Mouse (Mus musculus) liver, embryonic 16.5 days (tissue): ENCODE data around the gene Pgd. TPM values are rescaled to one million over a fixed set of nuclear protein-coding genes. Genes with fewer than 3 reads are reported as not detected.
"Not testable (repeated sequence)": the region's sequence is repeated elsewhere in the genome, so short reads cannot be mapped to it uniquely, and the experiment has no call there.

Source experiments
- ATAC-seq: fragments of 200-750 bp; cut with Nextera tagmentation; 2 replicates; pipeline ENCODE4 v1.8.0; 2017; ENCODE audit warnings: low read depth, mild to moderate bottlenecking, moderate number of reproducible peaks, moderate library complexity
- H3K27ac ChIP-seq: fragments of 300-500 bp; sonication (generic); 2 replicates; pipeline ENCODE4 v1.5.1; 2014; ENCODE audit warnings: mild to moderate bottlenecking, low read length
- H3K27me3 ChIP-seq: fragments of 300-500 bp; sonication (generic); 2 replicates; pipeline ENCODE4 v1.6.1; 2014; ENCODE audit warnings: low read depth, low read length, mixed read lengths; ENCODE audit not compliant: control insufficient read depth, insufficient read depth
- H3K36me3 ChIP-seq: fragments of 300-500 bp; sonication (generic); 2 replicates; pipeline ENCODE4 v1.6.1; 2014; ENCODE audit warnings: mild to moderate bottlenecking; ENCODE audit not compliant: control insufficient read depth, insufficient read depth
- H3K4me1 ChIP-seq: fragments of 300-500 bp; sonication (generic); 2 replicates; pipeline ENCODE4 v1.6.1; 2014; ENCODE audit warnings: low read depth, low read length, mixed read lengths; ENCODE audit not compliant: control insufficient read depth
- H3K4me2 ChIP-seq: fragments of 300-500 bp; sonication (generic); 2 replicates; pipeline ENCODE4 v1.6.1; 2014; ENCODE audit warnings: low read depth, low read length, mixed read lengths
- H3K4me3 ChIP-seq: fragments of 300-500 bp; sonication (generic); 2 replicates; pipeline ENCODE4 v1.5.1; 2014; ENCODE audit warnings: low read depth, mild to moderate bottlenecking, low read length
- H3K9ac ChIP-seq: fragments of 300-500 bp; sonication (generic); 2 replicates; pipeline ENCODE4 v1.6.1; 2014; ENCODE audit warnings: low read depth, low read length
- H3K9me3 ChIP-seq: fragments of 300-500 bp; sonication (generic); replicated peaks from 2 replicates; pipeline ENCODE4 v1.6.1; 2016; ENCODE audit warnings: low read length; ENCODE audit not compliant: control insufficient read depth
- WGBS: fragments of 180-500 bp; shearing (Covaris S2); extraction: QIAGEN DNeasy Blood & Tissue Kit; methylation state at CpG from one replicate; pipeline ENCODE4 v1.1.7; 2014; ENCODE audit not compliant: insufficient replicate concordance; 5-methylcytosine and 5-hydroxymethylcytosine counted together
- polyA plus RNA-seq: library from polyadenylated mRNA; unstranded; fragments of >200 nt; fragmentation: Nextera tagmentation; extraction: Ambion mirVana; gene quantifications from 2 replicates; pipeline ENCODE4 v1.2.1, GENCODE M21; 2015

The Pgd gene
- polyA plus RNA-seq, 1 experiment from 2014 or later, result 69.6 TPM

DNA sequence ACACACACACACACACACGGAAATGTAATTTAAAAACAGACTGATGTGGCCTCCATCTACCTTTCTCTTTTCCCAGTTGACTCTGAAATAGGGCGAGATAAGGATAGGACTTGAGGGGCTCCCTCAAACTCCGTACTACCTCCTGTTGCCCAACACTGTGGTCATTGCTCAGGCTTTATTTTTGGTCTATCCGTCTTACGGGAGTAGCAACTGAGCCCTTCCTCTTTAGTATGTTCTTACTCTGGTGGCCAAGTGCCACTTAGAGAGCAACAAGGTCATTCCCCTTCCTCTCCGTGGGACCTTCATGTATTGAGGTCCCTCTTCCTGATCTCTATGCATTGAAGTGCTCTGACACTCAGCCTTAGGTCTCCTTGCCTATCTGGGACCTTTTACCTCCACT, 7.1 kb upstream of the Pgd start:
- WGBS, result 37% methylated on average over 6 of the region's 6 CpGs
- Histone ChIP-seq H3K4me2 (no peak overlapping the region), H3K27ac (no peak overlapping the region), H3K4me3 (no peak overlapping the region), H3K4me1 (peaks cover 13% of the 10 kb centered on the region), H3K27me3 (no peaks in the 10 kb centered on the region), H3K9ac (no peak overlapping the region), H3K36me3 (no peaks in the 10 kb centered on the region), H3K9me3 (no peaks in the 10 kb centered on the region)
- ATAC-seq, result no peak

DNA sequence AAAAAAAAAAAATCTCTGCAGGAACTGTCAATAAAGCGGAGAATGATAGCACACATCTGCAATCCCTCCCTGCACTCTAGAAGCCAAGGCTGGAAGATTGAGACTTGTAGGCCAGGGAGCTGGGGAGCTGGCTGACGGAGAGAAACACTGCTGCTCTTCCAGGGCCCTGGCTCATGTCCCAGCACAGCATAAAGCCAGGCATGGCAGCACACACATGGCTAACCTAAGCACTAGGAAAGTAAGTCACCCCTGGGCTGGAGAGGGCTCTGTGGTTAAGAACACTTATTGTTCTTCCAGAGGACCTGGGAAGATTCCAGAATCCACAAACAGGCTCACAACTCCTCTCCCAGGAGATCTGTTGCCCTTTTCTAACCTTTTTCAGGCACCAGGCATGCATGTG, 6.1 kb upstream of the Pgd start:
- ATAC-seq, result no peak
- WGBS, result 68% methylated on average over 2 of the region's 2 CpGs
- Histone ChIP-seq H3K9ac (no peak overlapping the region), H3K27me3 (no peaks in the 10 kb centered on the region), H3K9me3 (no peaks in the 10 kb centered on the region), H3K4me1 (peaks cover 12% of the 10 kb centered on the region), H3K36me3 (no peaks in the 10 kb centered on the region), H3K27ac (peak overlapping the region; percentile 6), H3K4me3 (no peak overlapping the region), H3K4me2 (no peak overlapping the region)

DNA sequence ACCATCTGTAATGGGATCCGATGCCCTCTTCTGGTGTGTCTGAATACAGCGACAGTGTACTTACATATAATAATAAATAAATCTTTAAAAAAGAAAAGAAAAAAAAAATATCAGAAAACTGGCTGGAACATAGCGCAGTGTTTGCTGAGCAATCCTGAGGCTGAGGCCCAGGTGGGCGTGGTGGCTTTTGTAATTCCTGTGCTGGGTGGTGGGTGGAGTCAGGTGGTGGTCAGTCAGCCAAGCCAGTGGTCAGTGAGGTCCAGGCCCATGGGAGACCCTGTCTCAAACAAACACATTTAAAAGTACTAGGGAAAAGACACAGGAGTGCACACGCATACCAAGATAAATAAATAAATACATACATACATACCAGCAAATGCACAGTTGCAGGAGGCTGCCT, 5.5 kb upstream of the Pgd start:
- H3K4me2 ChIP-seq, result no peak overlapping the region
- 68% methylated on average over 5 of the region's 5 CpGs for WGBS
- no peak overlapping the region for H3K9ac ChIP-seq
- no peak for ATAC-seq
- no peak overlapping the region for H3K27ac ChIP-seq
- no peaks in the 10 kb centered on the region for H3K27me3 ChIP-seq
- H3K36me3 ChIP-seq, result no peaks in the 10 kb centered on the region
- no peak overlapping the region for H3K4me3 ChIP-seq
- H3K9me3 ChIP-seq, result no peaks in the 10 kb centered on the region
- H3K4me1 ChIP-seq, result peaks cover 13% of the 10 kb centered on the region

DNA sequence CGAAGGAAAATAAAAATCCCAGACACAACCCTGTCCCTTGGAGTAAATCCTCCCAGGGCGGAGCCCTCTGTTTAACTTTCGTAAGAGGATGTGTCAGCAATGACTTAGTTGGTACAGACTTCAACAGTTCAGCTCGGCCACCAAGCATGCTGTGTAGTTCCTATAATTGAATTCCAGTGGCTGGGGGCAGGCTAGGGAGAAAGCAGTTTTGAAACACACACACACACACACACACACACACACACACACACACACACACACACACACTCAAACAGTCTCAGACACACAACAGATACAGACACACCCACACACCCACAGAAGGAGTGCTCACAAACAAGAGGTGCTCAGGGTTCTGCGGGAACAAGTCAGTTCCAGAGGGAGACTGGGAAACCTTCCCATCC, 5.0 kb upstream of the Pgd start:
- Histone ChIP-seq H3K9me3 (no peaks in the 10 kb centered on the region), H3K4me1 (peaks cover 13% of the 10 kb centered on the region), H3K27ac (peak overlapping the region; percentile 38; the same call in 1 of the 2 replicates), H3K36me3 (no peaks in the 10 kb centered on the region), H3K4me3 (no peak overlapping the region), H3K9ac (no peak overlapping the region), H3K27me3 (no peaks in the 10 kb centered on the region), H3K4me2 (no peak overlapping the region)
- 0 out of 2 replicates have a peak, but pooled peaks have one; percentile 2 for ATAC-seq
- 40% methylated on average over 5 of the region's 5 CpGs for WGBS

DNA sequence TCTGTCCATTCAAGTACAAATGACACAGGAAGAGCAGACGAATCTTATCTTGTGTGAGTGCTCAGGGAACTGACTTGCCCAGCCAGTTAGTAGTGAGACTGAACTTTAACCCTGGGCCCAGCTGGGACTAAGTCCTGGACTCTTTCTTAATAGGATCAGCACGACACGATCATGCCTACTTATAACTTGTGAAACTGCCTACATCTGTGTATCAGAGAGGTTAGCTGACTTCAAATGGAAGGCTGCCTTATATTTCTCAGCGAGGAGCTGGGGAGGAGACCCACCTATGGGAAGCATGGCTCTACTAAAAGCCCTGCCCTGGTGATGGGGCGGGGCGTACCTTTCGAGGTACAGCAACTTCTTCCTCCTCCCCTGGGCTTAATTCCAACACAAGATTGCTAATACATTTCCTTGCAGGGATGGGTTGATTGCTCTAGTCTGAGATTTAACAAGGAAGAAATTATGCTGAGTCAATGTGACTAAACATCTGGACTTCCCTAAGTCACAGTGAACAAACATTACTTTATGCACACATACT, 3.9 kb upstream of the Pgd start:
- no peak overlapping the region for H3K4me2 ChIP-seq
- ATAC-seq, result no peak
- no peaks in the 10 kb centered on the region for H3K27me3 ChIP-seq
- no peaks in the 10 kb centered on the region for H3K9me3 ChIP-seq
- H3K4me3 ChIP-seq, result no peak overlapping the region
- H3K36me3 ChIP-seq, result no peaks in the 10 kb centered on the region
- H3K4me1 ChIP-seq, result peaks cover 16% of the 10 kb centered on the region
- H3K27ac ChIP-seq, result peak overlapping the region; percentile 45; the same call in 1 of the 2 replicates
- WGBS, result 28% methylated on average over 7 of the region's 7 CpGs
- no peak overlapping the region for H3K9ac ChIP-seq

DNA sequence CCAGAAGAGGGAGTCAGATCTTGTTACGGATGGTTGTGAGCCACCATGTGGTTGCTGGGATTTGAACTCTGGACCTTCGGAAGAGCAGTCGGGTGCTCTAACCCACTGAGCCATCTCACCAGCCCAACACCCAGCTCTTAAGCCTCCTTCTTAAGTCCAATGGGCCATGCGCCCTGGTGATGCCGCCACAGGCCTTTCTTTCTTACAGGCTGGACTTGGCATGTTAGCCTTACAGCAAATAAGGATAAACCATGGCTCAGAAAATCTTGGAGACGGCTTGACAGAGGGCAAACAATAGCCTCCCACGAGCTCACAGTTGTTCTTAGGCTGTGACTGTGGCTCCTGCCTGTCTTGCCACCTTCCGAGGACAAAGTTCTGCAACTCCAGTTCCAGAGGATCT, 3.4 kb upstream of the Pgd start:
- peak overlapping the region; percentile 45; the same call in 1 of the 2 replicates for H3K27ac ChIP-seq
- WGBS, result 68% methylated on average over 7 of the region's 8 CpGs
- not testable (repeated sequence) for H3K27me3 ChIP-seq, H3K9ac ChIP-seq, H3K4me2 ChIP-seq, H3K9me3 ChIP-seq, ATAC-seq, H3K36me3 ChIP-seq, H3K4me3 ChIP-seq
- peaks cover 16% of the 10 kb centered on the region for H3K4me1 ChIP-seq

DNA sequence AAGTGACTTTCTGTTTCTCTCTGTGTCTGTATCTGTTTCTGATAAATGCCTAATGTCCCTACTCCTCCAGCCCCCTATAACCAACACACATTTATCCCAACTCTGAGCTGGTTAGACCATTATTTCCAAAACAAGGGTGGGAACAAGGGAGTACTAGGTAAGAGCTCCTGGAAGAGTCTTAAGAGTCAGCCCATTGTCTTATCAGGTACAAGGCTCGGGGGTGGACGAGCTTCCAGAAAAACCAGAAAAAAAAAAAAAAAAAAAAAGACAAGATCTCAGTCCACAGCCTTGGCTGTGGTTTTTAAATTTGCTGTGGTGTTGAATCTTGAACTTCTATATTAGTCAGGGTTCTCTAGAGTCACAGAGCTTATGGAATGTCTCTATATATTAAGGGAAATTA, 1.4 kb upstream of the Pgd start:
- no peak overlapping the region for H3K9ac ChIP-seq
- H3K4me3 ChIP-seq, result peak overlapping the region; percentile 73
- H3K27ac ChIP-seq, result no peak overlapping the region
- WGBS, result 32% methylated on average over 2 of the region's 2 CpGs
- H3K27me3 ChIP-seq, result no peaks in the 10 kb centered on the region
- no peaks in the 10 kb centered on the region for H3K36me3 ChIP-seq
- no peaks in the 10 kb centered on the region for H3K9me3 ChIP-seq
- H3K4me2 ChIP-seq, result peak overlapping the region; percentile 97
- peaks cover 16% of the 10 kb centered on the region for H3K4me1 ChIP-seq
- no peak for ATAC-seq

DNA sequence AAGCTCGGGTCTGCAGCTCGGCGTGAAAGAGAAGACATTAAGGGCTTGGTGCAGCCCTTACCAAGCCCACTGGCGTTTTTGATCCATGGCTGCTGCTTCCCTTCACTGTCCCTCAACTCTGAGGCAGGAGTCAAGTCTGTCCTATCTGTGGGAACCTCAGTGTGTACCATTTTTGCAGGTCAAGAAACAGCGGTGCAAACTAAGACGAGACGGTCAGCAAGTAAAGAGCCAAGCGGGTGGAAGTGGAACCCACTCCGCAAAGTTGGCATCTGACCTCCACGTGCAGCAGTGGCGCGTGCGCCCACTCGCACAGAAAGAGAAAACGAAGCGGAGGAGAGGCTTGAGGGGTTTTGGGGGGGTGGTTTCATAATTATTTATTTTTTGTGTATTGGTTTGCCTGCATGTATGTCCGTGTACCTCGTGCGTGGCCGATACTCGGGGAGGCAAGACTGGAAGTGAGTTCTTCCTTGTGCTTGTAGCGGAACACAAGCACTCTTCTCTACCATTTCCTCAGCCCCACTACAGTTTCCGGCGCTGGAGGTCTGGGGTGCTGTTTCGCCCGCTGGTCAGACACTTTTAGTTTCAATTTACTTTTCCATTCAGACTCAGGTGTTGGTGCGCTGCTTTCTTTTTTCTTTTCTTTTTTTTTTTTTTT, 513 bp upstream of the Pgd start:
- peak; percentile 1; the same call in 1 of the 2 replicates for ATAC-seq
- H3K9me3 ChIP-seq, result no peaks in the 10 kb centered on the region
- H3K4me3 ChIP-seq, result peak overlapping the region; percentile 73
- peaks cover 16% of the 10 kb centered on the region for H3K4me1 ChIP-seq
- H3K27ac ChIP-seq, result peak overlapping the region; percentile 66
- H3K4me2 ChIP-seq, result peak overlapping the region; percentile 97
- H3K36me3 ChIP-seq, result no peaks in the 10 kb centered on the region
- under 1% methylated on average over 27 of the region's 27 CpGs for WGBS
- no peaks in the 10 kb centered on the region for H3K27me3 ChIP-seq
- peak overlapping the region; percentile 58 for H3K9ac ChIP-seq

DNA sequence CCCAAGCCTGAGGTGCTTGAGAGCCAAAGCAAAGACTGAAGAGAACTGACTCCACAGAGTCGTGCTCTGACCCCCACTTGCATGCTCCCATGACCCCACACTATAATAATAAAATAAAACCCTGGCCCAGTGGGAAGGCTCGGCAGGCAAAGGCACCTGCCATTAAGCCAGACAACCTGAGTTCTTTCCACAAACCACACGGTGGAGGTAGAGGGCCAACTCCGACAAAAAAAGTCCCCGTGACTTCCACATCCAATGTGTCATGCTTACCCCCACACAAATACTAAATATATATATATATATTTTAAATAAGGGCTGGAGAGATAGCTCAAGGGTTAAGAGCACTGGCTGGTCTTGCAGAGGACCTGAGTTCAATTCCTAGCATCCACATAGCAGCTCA, 2.4 kb downstream of the Pgd start:
- H3K36me3 ChIP-seq, result peaks cover 6% of the 10 kb centered on the region; the same call in 1 of the 2 replicates
- H3K9ac ChIP-seq, result no peak overlapping the region
- H3K9me3 ChIP-seq, result no peaks in the 10 kb centered on the region
- H3K4me2 ChIP-seq, result no peak overlapping the region; the same call in 1 of the 2 replicates
- no peak overlapping the region for H3K27ac ChIP-seq
- no peaks in the 10 kb centered on the region for H3K27me3 ChIP-seq
- H3K4me3 ChIP-seq, result no peak overlapping the region
- no peak for ATAC-seq
- WGBS, result 54% methylated on average over 5 of the region's 5 CpGs
- peaks cover 11% of the 10 kb centered on the region for H3K4me1 ChIP-seq
